Mouse (Mus musculus) liver, adult 2 months (tissue): ENCODE results near the gene Gsdma. TPM values are rescaled to one million over a fixed set of nuclear protein-coding genes. Genes with fewer than 3 reads are reported as not detected.
A peak's percentile ranks its signal among the peaks of the same experiment; 100 is the strongest.

Source experiments
- DNase-seq: peaks from one replicate; pipeline ENCODE4 v3.0.0-alpha.2; 2011; ENCODE audit warnings: low read depth, low spot score; ENCODE audit errors: extremely low read depth
- H3K27ac ChIP-seq: fragments of 200-500 bp; replicated peaks from 2 replicates; pipeline ENCODE4 v1.5.1; 2012; ENCODE audit warnings: low read depth, mild to moderate bottlenecking, control low read depth, inconsistent platforms, low read length; ENCODE audit not compliant: insufficient read depth
- H3K27me3 ChIP-seq: fragments of 200-500 bp; 2 replicates; pipeline ENCODE4 v1.6.1; 2012; ENCODE audit warnings: mild to moderate bottlenecking, moderate library complexity, low read length, inconsistent platforms; ENCODE audit not compliant: control insufficient read depth, insufficient read depth
- H3K36me3 ChIP-seq: fragments of 200-500 bp; 2 replicates; pipeline ENCODE4 v1.6.1; 2012; ENCODE audit warnings: low read length, inconsistent platforms; ENCODE audit not compliant: control insufficient read depth, insufficient read depth
- H3K4me1 ChIP-seq: fragments of 200-500 bp; 2 replicates; pipeline ENCODE4 v1.6.1; 2011; ENCODE audit warnings: low read length; ENCODE audit not compliant: control insufficient read depth, insufficient read depth
- H3K4me3 ChIP-seq: fragments of 200-500 bp; 2 replicates; pipeline ENCODE4 v1.5.1; 2011; ENCODE audit warnings: low read depth, mild to moderate bottlenecking, control low read depth, low read length, moderate library complexity; ENCODE audit not compliant: insufficient read depth
- H3K79me2 ChIP-seq: fragments of 200-500 bp; 2 replicates; pipeline ENCODE4 v1.6.1; 2012; ENCODE audit warnings: inconsistent platforms, mild to moderate bottlenecking, low read length, moderate library complexity; ENCODE audit not compliant: control insufficient read depth, insufficient read depth
- H3K9ac ChIP-seq: fragments of 200-500 bp; 2 replicates; pipeline ENCODE4 v1.6.1; 2012; ENCODE audit warnings: low read depth, mild to moderate bottlenecking, control low read depth, inconsistent platforms, low read length
- CTCF ChIP-seq: fragments of 200-500 bp; IDR thresholded peaks from 2 replicates; pipeline ENCODE4 v1.5.1; 2011; ENCODE audit warnings: low read depth, low read length, control low read depth
- POLR2A ChIP-seq: fragments of 200-500 bp; IDR thresholded peaks from 2 replicates; pipeline ENCODE4 v1.6.1; 2011; ENCODE audit warnings: low read length, control low read depth; ENCODE audit not compliant: insufficient read depth; ENCODE audit errors: extremely low read depth
- WGBS: fragments of 180-500 bp; shearing (Covaris S2); methylation state at CpG from one replicate; pipeline ENCODE4 v1.1.7; 2018; 5-methylcytosine and 5-hydroxymethylcytosine counted together
- polyA plus RNA-seq: library from polyadenylated mRNA; depleted of rRNA; stranded (reverse); fragments of >200 nt; gene quantifications from 2 replicates; pipeline ENCODE4 v1.2.3, GENCODE M21; 2012
- total RNA-seq: library from RNA; depleted of rRNA; stranded (reverse); fragments of >200 nt; gene quantifications from 2 replicates; pipeline ENCODE4 v1.2.3, GENCODE M21; 2014

Gsdma gene
- total and polyA plus RNA-seq, 2 experiments = not detected

GRCm38 (mm10) chr11:98698849-98699640, 34.9 kb downstream of the Gsdma start:
- no peak for DNase-seq
- H3K79me2 ChIP-seq = no peaks in the 10 kb centered on the region
- H3K27ac ChIP-seq = no peak overlapping the region
- H3K9ac ChIP-seq = no peak overlapping the region
- H3K4me1 ChIP-seq = no peaks in the 10 kb centered on the region
- H3K4me3 ChIP-seq = no peak overlapping the region
- H3K36me3 ChIP-seq = peaks cover 10% of the 10 kb centered on the region
- no peaks in the 10 kb centered on the region for H3K27me3 ChIP-seq
- TF ChIP-seq POLR2A (no peak), CTCF (no peak)
- 82% methylated on average over 16 of the region's 16 CpGs for WGBS

- 32% methylated on average over 4 of the region's 4 CpGs for WGBS
- no peak overlapping the region for H3K4me3 ChIP-seq
- H3K79me2 ChIP-seq = no peaks in the 10 kb centered on the region
- H3K36me3 ChIP-seq = 0 out of 2 replicates have a peak, but pooled peaks cover 6% of the 10 kb centered on the region
- peak; percentile 35 for DNase-seq
- no peak overlapping the region for H3K9ac ChIP-seq
- no peaks in the 10 kb centered on the region for H3K4me1 ChIP-seq
- H3K27ac ChIP-seq = no peak overlapping the region
- TF ChIP-seq CTCF (peak; percentile 91), POLR2A (no peak)
- H3K27me3 ChIP-seq = no peaks in the 10 kb centered on the region
These were observed 35.8 kb downstream of the Gsdma start for GRCm38 (mm10) chr11:98699911-98700310.

GRCm38 (mm10) chr11:98701213-98701670, 37.1 kb downstream of the Gsdma start, which contains the start of gene Csf3:
Csf3 (plus strand) TSS chr11:98701263.
- no peak for DNase-seq
- 44% methylated on average over 10 of the region's 10 CpGs for WGBS
- Histone ChIP-seq H3K79me2 (no peaks in the 10 kb centered on the region), H3K4me3 (no peak within 1 kb of the TSS), H3K36me3 (no peaks in the 10 kb centered on the region), H3K27ac (no peak within 1 kb of the TSS), H3K9ac (no peak within 1 kb of the TSS), H3K27me3 (no peaks in the 10 kb centered on the region), H3K4me1 (no peaks in the 10 kb centered on the region)
- no peak for TF ChIP-seq POLR2A
- TF ChIP-seq CTCF = no peak

- Histone ChIP-seq H3K4me3 (no peak overlapping the region), H3K36me3 (no peaks in the 10 kb centered on the region), H3K4me1 (no peaks in the 10 kb centered on the region), H3K9ac (no peak overlapping the region), H3K27ac (no peak overlapping the region), H3K27me3 (no peaks in the 10 kb centered on the region), H3K79me2 (no peaks in the 10 kb centered on the region)
- 78% methylated on average over 5 of the region's 5 CpGs for WGBS
- DNase-seq = no peak
- TF ChIP-seq POLR2A = no peak
These were observed 38.2 kb downstream of the Gsdma start for GRCm38 (mm10) chr11:98702323-98702722.

- WGBS = 96% methylated on average over 10 of the region's 10 CpGs
- peaks cover 13% of the 10 kb centered on the region for H3K4me1 ChIP-seq
- no peaks in the 10 kb centered on the region for H3K79me2 ChIP-seq
- TF ChIP-seq CTCF = no peak
- no peak for TF ChIP-seq POLR2A
- no peak overlapping the region for H3K27ac ChIP-seq
- H3K27me3 ChIP-seq = no peaks in the 10 kb centered on the region
- no peak overlapping the region for H3K9ac ChIP-seq
- no peak for DNase-seq
- H3K36me3 ChIP-seq = no peaks in the 10 kb centered on the region
- H3K4me3 ChIP-seq = no peak overlapping the region
These were observed 40.9 kb downstream of the Gsdma start for GRCm38 (mm10) chr11:98705021-98705420.
